Mouse (Mus musculus): ENCODE results near the gene Bcat1.
"Not testable (repeated sequence)": the region's sequence is repeated elsewhere in the genome, so short reads cannot be mapped to it uniquely, and the experiment has no call there.

The Bcat1 gene

GRCm38 (mm10) chr6:145093038-145093622 is 17.1 kb upstream of the Bcat1 start:
- DNase-seq (ENCODE audit: low read depth, low spot score), result not testable (repeated sequence)

- no peak for DNase-seq (ENCODE audit: low read depth, low spot score)
These were observed 16.0 kb upstream of the Bcat1 start for GRCm38 (mm10) chr6:145091998-145092397.

- DNase-seq (ENCODE audit: low read depth, low spot score), result no peak
These were observed 14.9 kb upstream of the Bcat1 start for GRCm38 (mm10) chr6:145090928-145091327.

GRCm38 (mm10) chr6:145090201-145090863 is 14.3 kb upstream of the Bcat1 start:
- no peak for DNase-seq (ENCODE audit: low read depth, low spot score)

GRCm38 (mm10) chr6:145089373-145089772 is 13.4 kb upstream of the Bcat1 start:
- DNase-seq (ENCODE audit: low read depth, low spot score), result no peak

- no peak for DNase-seq (ENCODE audit: low read depth, low spot score)
These were observed 12.6 kb upstream of the Bcat1 start for GRCm38 (mm10) chr6:145088451-145089113.

GRCm38 (mm10) chr6:145084343-145085117 is 8.5 kb upstream of the Bcat1 start:
- no peak for DNase-seq (ENCODE audit: low read depth, low spot score)

GRCm38 (mm10) chr6:145081721-145082120 is 5.7 kb upstream of the Bcat1 start:
- no peak for DNase-seq (ENCODE audit: low read depth, low spot score)

GRCm38 (mm10) chr6:145079087-145079759 is 3.2 kb upstream of the Bcat1 start:
- no peak for DNase-seq (ENCODE audit: low read depth, low spot score)

- DNase-seq (ENCODE audit: low read depth, low spot score), result no peak
These were observed 302 bp upstream of the Bcat1 start for GRCm38 (mm10) chr6:145076286-145076685.

GRCm38 (mm10) chr6:145075088-145075547 is 866 bp downstream of the Bcat1 start:
- no peak for DNase-seq (ENCODE audit: low read depth, low spot score)

GRCm38 (mm10) chr6:145074461-145074860 is 1.5 kb downstream of the Bcat1 start:
- DNase-seq (ENCODE audit: low read depth, low spot score), result no peak

GRCm38 (mm10) chr6:145069921-145070320 is 6.1 kb downstream of the Bcat1 start:
- no peak for DNase-seq (ENCODE audit: low read depth, low spot score)

GRCm38 (mm10) chr6:145069397-145069796 is 6.6 kb downstream of the Bcat1 start:
- no peak for DNase-seq (ENCODE audit: low read depth, low spot score)

- DNase-seq (ENCODE audit: low read depth, low spot score), result no peak
These were observed 8.3 kb downstream of the Bcat1 start for GRCm38 (mm10) chr6:145067679-145068078.

GRCm38 (mm10) chr6:145066416-145066815 is 9.6 kb downstream of the Bcat1 start:
- DNase-seq (ENCODE audit: low read depth, low spot score), result no peak

- no peak for DNase-seq (ENCODE audit: low read depth, low spot score)
These were observed 10.6 kb downstream of the Bcat1 start for GRCm38 (mm10) chr6:145065301-145065845.

- DNase-seq (ENCODE audit: low read depth, low spot score), result no peak
These were observed 11.9 kb downstream of the Bcat1 start for GRCm38 (mm10) chr6:145064104-145064503.

GRCm38 (mm10) chr6:145063212-145063868 is 12.6 kb downstream of the Bcat1 start:
- DNase-seq (ENCODE audit: low read depth, low spot score), result no peak

- no peak for DNase-seq (ENCODE audit: low read depth, low spot score)
These were observed 13.2 kb downstream of the Bcat1 start for GRCm38 (mm10) chr6:145062763-145063162.

GRCm38 (mm10) chr6:145061361-145061760 is 14.6 kb downstream of the Bcat1 start:
- DNase-seq (ENCODE audit: low read depth, low spot score), result no peak

Data from retina, postnatal 7 days (tissue).